Mouse (Mus musculus) MEL (cell line): ENCODE measurements around the gene Rbm45.

ENCODE experiments used
- CTCF ChIP-seq, 3 experiments: IDR thresholded peaks in 2 of 3; conservative IDR thresholded peaks in 1 of 3; 2 replicates each; pipeline ENCODE4 v1.5.1; 2011 to 2012; ENCODE audit warnings: low read length in 3 of 3, low read depth in 2 of 3, mild to moderate bottlenecking in 2 of 3, improper control_type of control experiment in 1 of 3, inconsistent platforms in 1 of 3, mixed read lengths in 1 of 3, moderate library complexity in 1 of 3; ENCODE audit not compliant: control insufficient read depth in 1 of 3, insufficient read depth in 1 of 3, poor library complexity in 1 of 3, severe bottlenecking in 1 of 3
- EP300 ChIP-seq, 2 experiments: IDR thresholded peaks; 2 replicates each; pipeline ENCODE4 v1.6.1; 2011; ENCODE audit warnings: improper control_type of control experiment in 2 of 2, low read length in 2 of 2, low read depth in 1 of 2, mild to moderate bottlenecking in 1 of 2
- GATA1 ChIP-seq: IDR thresholded peaks from 2 replicates; pipeline ENCODE4 v1.6.1; 2011; ENCODE audit warnings: low read depth, low read length, improper control_type of control experiment
- POLR2A ChIP-seq, 2 experiments: IDR thresholded peaks; 2 replicates each; pipeline ENCODE4 v1.6.1; 2011 to 2012; ENCODE audit warnings: low read length in 2 of 2, mild to moderate bottlenecking in 2 of 2, control low read depth in 1 of 2, improper control_type of control experiment in 1 of 2, low read depth in 1 of 2, moderate library complexity in 1 of 2; ENCODE audit not compliant: control insufficient read depth in 1 of 2, insufficient read depth in 1 of 2, poor library complexity in 1 of 2
- RCOR1 ChIP-seq: IDR thresholded peaks from 2 replicates; pipeline ENCODE4 v1.6.1; 2012; ENCODE audit warnings: low read depth, mild to moderate bottlenecking, inconsistent platforms, low read length, improper control_type of control experiment
- TBP ChIP-seq: IDR thresholded peaks from 2 replicates; pipeline ENCODE4 v1.8.0; 2011; ENCODE audit warnings: low read depth, low read length, improper control_type of control experiment
- ZC3H11A ChIP-seq: IDR thresholded peaks from 2 replicates; pipeline ENCODE4 v1.6.1; 2012; ENCODE audit warnings: low read depth, mild to moderate bottlenecking, inconsistent platforms, low read length, improper control_type of control experiment

GRCm38 (mm10) chr2:76400178-76400577, 30.4 kb downstream of the Rbm45 start:
- no peak for TF ChIP-seq GATA1
- no peak for TF ChIP-seq EP300 (IDR thresholded peaks at IDR 0.05; ENCODE audit: low read depth in 1 of 2, low read length in 2 of 2)
- TF ChIP-seq POLR2A (IDR thresholded peaks at IDR 0.05; ENCODE audit: control insufficient read depth in 1 of 2, insufficient read depth in 1 of 2, low read depth in 1 of 2, low read length in 2 of 2, poor library complexity in 1 of 2), result no peak
- TF ChIP-seq RCOR1, result no peak
- TF ChIP-seq CTCF (IDR thresholded peaks at IDR 0.05 in 2 of 3, conservative IDR thresholded peaks at IDR 0.05 in 1 of 3; ENCODE audit: control insufficient read depth in 1 of 3, insufficient read depth in 1 of 3, low read depth in 2 of 3, low read length in 3 of 3, poor library complexity in 1 of 3, severe bottlenecking in 1 of 3), result no peak
- TF ChIP-seq TBP, result no peak
- no peak for TF ChIP-seq ZC3H11A
